Mouse (Mus musculus): ENCODE results near the gene Shc1. TPM values are rescaled to one million over a fixed set of nuclear protein-coding genes. Genes with fewer than 3 reads are reported as not detected.

The Shc1 gene
- total RNA-seq, 2 experiments from 2014 or later: 12.2 to 14.3 TPM

DNA sequence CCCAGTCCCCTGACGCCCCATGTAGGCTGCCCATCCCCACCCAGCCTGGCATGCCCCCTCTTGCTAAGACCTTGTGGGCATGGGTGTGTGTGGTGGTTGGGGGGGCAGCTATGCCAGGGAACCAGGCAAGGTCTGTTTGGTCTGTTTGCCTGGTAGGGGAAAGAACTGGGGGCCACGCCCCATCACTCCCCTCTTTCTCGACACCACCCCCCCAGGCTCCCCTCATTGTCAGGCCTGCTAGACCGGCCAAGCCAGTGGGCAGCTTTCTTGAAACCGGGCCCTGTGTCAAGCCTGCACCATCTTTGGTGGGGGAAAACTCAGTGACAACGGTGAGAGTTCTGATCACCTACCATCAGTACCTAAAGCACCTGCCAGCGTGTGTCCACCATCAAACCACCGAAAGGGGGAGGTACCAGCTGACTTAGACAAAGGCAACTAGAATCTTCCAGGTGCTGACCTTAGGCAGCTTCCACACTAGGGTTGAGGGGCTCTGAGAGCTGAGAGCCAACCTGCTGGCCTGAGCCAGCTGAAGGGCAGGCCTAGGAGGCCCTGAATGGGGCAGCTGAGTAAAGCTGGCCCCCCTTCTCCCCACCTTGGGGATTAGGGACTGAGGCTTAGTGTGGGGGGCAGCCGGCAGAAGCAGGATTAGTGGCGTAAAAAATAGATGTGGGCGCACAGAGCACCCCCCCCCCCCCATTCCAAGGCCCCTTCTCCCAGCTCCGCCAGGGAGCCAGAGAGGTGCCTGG is 33.7 kb upstream of the Shc1 start:
- Histone ChIP-seq H3K27ac (no peak overlapping the region), H3K4me3 (no peak overlapping the region)
- DNase-seq (ENCODE audit: low spot score in 2 of 2): no peak
- TF ChIP-seq CTCF (conservative IDR thresholded peaks at IDR 0.05): no peak

DNA sequence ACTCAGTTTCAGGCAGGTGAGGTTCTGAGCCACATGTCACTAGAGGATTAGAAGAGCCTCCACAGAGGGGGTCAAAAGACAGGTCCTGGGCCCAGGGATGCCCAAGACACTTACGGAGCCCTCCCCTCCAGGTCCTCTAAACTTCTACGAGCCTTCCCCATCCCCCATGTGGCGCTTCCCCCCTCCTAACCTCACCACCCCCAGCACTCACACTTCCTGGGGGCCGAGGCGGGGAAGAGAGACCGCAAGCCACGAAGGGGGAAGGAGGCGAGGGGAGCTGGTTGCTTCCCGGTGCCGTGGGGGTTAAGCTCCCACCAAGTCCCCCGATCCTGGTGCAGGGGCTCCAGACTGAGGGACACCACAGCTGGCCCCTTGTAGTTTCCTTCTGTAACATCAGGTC is 32.8 kb upstream of the Shc1 start:
- TF ChIP-seq CTCF (conservative IDR thresholded peaks at IDR 0.05): no peak
- Histone ChIP-seq H3K27ac (no peak overlapping the region), H3K4me3 (no peak overlapping the region)
- no peak for DNase-seq (ENCODE audit: low spot score in 2 of 2)

DNA sequence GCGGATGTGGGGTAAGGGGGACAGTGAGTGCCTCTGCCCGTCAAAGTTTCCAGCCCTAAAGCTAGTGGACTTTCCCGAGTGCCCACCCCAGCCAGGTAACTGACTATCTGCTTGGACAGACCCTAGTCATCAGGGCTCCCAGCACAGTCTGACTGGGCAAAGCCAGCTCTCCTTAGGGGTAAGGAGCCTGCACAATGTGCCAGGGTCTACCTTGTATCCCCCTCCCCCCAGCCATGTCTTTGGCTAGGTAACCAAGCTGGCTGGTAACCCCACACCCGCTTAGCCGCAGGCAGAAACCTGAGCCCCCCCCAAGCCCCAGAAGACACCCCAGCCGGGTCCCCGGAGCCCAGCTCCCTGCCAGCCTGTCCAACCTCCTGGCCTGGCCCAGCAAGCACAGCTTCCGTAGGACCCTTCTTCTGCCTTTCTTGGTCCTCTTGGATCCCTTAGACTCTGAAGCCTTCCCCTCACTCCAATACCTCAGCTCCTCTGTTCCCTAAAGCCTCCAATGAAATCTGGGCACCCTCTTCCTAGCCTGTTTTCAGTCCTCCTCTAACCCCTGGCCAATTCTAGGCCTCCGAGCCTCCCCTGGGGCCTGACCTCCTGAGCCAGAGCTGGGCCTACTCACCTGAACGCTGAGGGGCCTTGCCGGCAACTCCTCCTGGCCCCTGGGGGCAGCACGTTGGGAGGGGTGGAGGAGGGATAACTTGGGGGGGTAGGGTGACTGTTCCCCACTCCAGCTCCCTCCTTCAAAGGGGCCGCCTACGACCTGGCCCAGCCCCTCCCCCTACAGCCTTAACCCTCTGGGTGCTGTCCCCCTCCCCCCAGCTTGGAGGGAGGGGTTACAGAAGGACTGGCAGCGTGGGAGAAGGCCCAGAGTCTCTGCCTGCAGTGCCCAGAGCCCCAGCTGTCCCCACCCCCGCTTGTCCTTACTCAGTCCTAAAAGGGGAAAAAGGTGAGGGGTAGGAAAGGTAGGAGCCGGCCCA is 31.5 kb upstream of the Shc1 start:
- H3K27ac ChIP-seq: 0 out of 2 replicates have a peak overlapping the region, but pooled peaks have one; percentile 75
- no peak overlapping the region for H3K4me3 ChIP-seq
- no peak for TF ChIP-seq CTCF (conservative IDR thresholded peaks at IDR 0.05)
- no peak for DNase-seq (ENCODE audit: low spot score in 2 of 2)

DNA sequence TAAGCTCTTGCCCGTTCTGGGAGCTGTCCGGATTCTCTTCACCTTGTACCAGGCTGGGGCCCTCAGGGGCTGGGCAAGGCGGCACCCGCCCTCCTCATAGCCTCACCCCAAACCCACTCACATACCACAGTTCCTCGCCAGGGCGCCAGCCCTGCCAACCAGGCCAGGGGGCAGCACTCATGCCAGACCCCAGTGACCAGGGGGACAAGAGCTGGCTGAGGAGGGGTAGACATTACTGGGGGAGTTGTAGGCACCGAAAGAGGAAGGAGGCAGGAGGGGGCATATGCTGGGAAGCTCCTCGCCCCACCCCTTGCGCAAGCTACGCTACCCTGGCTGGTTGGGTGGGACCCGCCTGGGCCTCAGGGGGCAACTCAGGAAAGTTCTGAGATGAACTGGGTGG is 30.6 kb upstream of the Shc1 start:
- TF ChIP-seq CTCF (conservative IDR thresholded peaks at IDR 0.05): no peak
- no peak overlapping the region for H3K4me3 ChIP-seq
- peak overlapping the region; percentile 75 for H3K27ac ChIP-seq
- no peak for DNase-seq (ENCODE audit: low spot score in 2 of 2)

DNA sequence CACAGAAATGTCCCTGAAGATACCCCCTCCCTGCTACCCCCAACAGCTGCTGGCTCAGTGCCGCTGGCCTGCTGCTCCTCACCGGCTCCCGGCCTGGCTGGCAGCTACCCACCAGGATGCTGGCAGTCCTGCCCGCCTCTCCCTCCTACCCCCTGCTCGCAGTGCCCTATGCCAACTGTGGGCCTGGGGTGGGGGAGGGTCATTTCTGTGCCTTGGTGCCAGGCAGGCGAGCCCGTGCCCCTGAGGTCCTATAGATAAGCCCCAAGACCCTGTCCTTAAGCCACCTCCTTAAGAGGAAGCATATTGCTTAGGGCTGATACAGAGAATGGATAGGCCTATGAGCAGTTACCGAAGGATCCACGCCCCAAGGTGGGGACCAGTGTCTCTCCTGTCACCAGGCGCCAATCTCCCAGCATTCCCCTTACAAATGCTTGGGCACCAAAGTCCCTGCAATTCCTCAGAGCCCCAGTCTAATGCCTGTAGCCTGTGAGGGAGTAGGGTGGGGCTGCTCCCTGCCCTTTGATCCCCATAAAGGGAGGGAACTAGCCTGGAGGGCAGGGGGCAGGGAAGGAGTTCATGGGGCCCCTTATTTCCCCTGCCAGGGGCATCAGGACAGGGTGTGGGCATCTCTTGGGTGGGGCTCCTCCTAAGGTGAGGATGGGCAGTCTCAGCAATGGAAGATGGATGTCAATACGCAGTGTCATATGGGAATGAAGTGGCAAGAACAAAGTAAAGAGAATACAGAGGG is 29.9 kb upstream of the Shc1 start:
- peak; percentile 55 to 61 for DNase-seq (ENCODE audit: low spot score in 2 of 2)
- Histone ChIP-seq H3K27ac (peak overlapping the region; percentile 75), H3K4me3 (no peak overlapping the region)
- TF ChIP-seq CTCF (conservative IDR thresholded peaks at IDR 0.05): no peak

DNA sequence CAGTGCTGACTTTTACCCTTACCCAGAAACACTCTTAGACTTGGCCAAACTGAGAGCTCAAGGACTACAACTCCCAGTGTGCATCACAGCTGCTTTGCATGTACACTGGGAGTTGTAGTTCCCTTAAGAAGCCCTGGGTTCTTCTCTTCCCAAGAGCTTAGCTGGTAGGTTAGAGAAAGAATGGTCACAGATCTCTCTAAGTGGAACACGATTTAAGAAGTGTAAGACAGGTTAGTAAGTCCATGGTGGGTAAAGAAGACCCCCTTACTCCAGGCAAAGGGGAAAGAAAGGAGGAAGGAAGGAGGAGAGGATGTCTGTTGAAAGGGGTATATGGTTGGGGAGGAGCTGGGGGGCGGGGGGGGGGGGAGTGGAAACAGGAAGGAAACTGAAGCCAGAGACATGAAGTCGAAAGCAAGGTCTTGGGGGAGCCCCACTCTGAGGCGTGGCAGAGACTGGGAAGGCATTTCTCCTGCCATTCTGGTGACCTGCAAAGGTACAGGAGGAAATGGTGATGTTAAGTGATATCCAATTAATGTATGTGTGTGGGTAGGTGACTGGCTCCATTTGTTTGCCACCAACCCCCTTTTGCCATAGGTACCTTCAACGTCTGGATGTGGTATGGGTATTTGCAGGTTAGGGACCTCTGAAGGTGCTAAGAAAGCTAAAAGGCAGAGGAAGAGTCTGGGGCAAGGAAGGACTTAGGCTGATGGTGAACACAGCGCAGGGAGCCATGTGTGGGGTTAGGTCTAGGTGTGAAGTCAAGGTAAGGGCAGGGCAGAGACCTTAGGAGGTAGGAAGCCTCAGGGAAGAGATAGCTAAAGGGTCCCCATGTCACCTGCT is 29.1 kb upstream of the Shc1 start:
- Histone ChIP-seq H3K27ac (peak overlapping the region; percentile 92), H3K4me3 (no peak overlapping the region)
- TF ChIP-seq CTCF (conservative IDR thresholded peaks at IDR 0.05): no peak
- DNase-seq (ENCODE audit: low spot score in 2 of 2): no peak

DNA sequence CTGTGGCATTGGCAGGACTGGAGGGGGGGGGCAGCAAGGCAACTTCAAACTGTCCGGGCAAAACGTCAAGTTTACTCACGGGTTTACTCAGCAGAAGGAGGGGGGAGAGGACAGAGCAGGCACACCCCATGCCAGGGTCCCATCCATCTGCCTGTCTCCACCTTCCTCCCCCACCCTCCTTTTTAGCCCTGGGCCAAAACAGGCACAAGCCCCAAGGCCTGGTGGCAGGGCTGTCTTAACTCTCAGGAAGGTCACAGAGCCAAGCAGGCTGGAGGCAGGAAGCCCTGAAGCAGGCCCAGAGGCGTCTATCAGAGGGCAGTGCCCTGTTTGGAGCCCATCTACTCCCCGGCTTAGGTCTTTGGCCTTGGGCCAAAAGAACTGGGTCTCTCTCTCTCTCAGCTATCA is 28.1 kb upstream of the Shc1 start:
- no peak for TF ChIP-seq CTCF (conservative IDR thresholded peaks at IDR 0.05)
- no peak for DNase-seq (ENCODE audit: low spot score in 2 of 2)
- Histone ChIP-seq H3K27ac (peak overlapping the region; percentile 92), H3K4me3 (no peak overlapping the region; the same call in 1 of the 2 replicates)

DNA sequence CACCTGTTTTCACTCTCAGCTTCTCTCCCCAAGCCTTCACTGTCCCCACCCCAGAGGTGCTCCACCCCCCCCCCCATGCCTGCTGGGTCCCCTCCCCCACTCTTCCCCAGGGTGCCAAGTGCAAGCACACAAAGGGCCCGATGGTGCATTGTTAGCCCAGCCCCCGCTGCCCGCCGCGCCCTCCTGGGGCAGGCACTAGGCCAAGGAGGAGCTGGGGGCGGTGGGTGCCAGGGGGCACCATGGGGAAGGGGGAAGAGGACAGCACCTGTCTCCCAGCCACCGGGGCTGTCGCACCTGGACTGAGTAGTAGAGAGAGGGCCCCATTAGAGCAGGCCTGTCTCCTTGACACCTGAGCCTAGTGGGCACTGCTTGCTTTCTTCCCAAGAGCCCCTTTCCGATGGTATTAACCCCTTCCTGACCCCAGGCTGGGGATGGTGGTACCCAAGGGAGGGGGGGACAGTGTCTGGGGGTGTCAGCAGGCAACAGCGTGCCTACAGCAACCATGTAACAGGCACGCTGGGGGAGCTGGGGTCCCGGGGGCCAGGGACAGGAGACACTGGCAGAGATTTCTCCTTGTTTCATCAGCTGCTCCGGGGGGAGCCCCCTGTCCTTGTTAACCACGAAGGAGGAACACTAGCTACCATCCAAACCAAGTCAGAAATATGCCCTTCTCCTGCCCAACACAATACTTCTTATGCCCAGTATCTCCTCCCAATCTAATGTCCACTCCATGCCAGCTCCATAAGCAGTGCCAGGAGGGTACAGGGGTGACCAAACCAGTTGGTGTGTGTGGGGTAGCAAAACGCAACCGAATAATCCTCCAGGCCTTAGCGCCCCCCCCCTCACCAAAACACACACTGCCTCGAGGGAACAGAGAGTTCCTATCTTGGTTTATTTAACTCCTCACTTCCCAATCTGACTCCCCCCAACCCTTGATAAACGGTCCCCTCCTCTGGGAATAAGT is 27.3 kb upstream of the Shc1 start:
- Histone ChIP-seq H3K4me3 (peak overlapping the region; percentile 66), H3K27ac (peak overlapping the region; percentile 92)
- DNase-seq (ENCODE audit: low spot score in 2 of 2): no peak
- no peak for TF ChIP-seq CTCF (conservative IDR thresholded peaks at IDR 0.05)

GRCm38 (mm10) chr3:89391663-89392511 is 26.4 kb upstream of the Shc1 start:
- Histone ChIP-seq H3K4me3 (peak overlapping the region; percentile 66), H3K27ac (peak overlapping the region; percentile 92)
- no peak for TF ChIP-seq CTCF (conservative IDR thresholded peaks at IDR 0.05)
- DNase-seq (ENCODE audit: low spot score in 2 of 2): no peak

DNA sequence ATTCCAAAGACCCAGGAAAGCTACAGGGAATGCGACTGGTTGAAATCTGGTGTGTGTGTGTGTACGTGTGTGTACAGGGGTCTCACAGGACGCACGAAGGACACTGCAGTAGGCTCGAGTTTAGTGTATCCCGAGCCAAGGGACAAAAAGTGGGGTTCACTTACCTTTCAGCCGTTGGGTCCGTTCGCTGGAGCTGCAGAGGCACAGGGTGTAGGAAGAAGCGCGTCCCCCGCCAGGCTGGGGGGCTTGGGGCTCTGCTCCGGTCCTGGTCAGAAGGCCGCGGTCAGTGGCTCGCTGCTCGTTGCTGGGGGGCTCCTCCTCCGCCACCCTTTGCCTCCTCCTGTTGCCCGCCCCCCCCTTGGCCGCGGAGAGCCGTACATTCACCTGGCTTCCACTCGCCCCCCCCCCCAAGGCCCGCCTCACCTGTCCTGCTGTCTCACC is 25.4 kb upstream of the Shc1 start:
- DNase-seq (ENCODE audit: low spot score in 2 of 2): no peak
- Histone ChIP-seq H3K4me3 (peak overlapping the region; percentile 66), H3K27ac (peak overlapping the region; percentile 92)
- TF ChIP-seq CTCF (conservative IDR thresholded peaks at IDR 0.05): no peak

Data from layer of hippocampus, adult 2 months (tissue).